Comparison of ENCODE assay signal across 11 mouse cellular contexts in the genomic region with DNA sequence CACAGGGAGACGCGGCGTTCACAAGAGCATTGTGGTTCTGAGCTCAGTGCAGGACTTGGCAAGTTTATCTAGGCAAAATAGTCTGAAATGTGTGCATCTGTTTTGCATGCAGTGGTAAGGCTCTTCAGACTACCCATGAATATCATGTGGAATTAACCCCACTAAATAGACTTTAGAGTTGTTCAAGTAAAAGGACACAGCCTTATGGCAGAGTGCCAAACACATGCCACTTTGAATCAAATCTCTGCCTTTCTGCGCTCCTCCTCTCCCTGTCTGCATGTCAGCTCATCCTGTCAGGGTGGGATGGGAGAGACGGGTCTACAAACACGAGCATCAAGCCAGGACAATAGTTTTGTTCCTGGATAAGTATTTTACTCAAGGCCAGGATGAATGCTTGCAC.
DNase-seq lines count a peak whose midpoint lies in the region; ATAC-seq lines count a peak whose summit lies in the region.
"Had no signal": no experiment of that assay in that cellular context is flagged by ENCODE, and none has a peak within 500 bp of the region (broad histone marks: within the 10 kb centered on the region; RNA-seq: fewer than 3 reads in every experiment).

No protein-coding gene starts in this region.

- H3K9me3 ChIP-seq in hindbrain, embryonic 13.5 days: no peaks in the 10 kb centered on the region
- no peaks in the 10 kb centered on the region for H3K9me3 ChIP-seq in hindbrain, embryonic 11.5 days (ENCODE audit: control insufficient read depth, low read length)
- no peaks in the 10 kb centered on the region for H3K9me3 ChIP-seq in embryonic facial prominence, embryonic 13.5 days
- H3K9me3 ChIP-seq in midbrain, embryonic 15.5 days: no peaks in the 10 kb centered on the region
- H3K9me3 ChIP-seq in kidney, embryonic 14.5 days (ENCODE audit: control insufficient read depth, low read length): no peaks in the 10 kb centered on the region
- H3K9me3 ChIP-seq: heart, embryonic 13.5 days; liver, embryonic 15.5 days had no signal

- no peaks in the 10 kb centered on the region for H3K36me3 ChIP-seq in hindbrain, embryonic 13.5 days
- no peaks in the 10 kb centered on the region for H3K36me3 ChIP-seq in hindbrain, embryonic 11.5 days (ENCODE audit: control insufficient read depth, insufficient read depth, low read length)
- no peaks in the 10 kb centered on the region for H3K36me3 ChIP-seq in embryonic facial prominence, embryonic 13.5 days
- H3K36me3 ChIP-seq in midbrain, embryonic 15.5 days (replicated peaks): no peaks in the 10 kb centered on the region
- no peaks in the 10 kb centered on the region for H3K36me3 ChIP-seq in kidney, embryonic 14.5 days (ENCODE audit: control insufficient read depth, insufficient read depth, low read length)
- H3K36me3 ChIP-seq: heart, embryonic 13.5 days; liver, embryonic 15.5 days had no signal

- no peak overlapping the region for H3K9ac ChIP-seq in hindbrain, embryonic 13.5 days
- no peak overlapping the region for H3K9ac ChIP-seq in hindbrain, embryonic 11.5 days (ENCODE audit: low read depth, low read length)
- H3K9ac ChIP-seq in embryonic facial prominence, embryonic 13.5 days: no peak overlapping the region
- H3K9ac ChIP-seq in midbrain, embryonic 15.5 days: no peak overlapping the region
- no peak overlapping the region for H3K9ac ChIP-seq in kidney, embryonic 14.5 days (ENCODE audit: low read depth, low read length)
- H3K9ac ChIP-seq: heart, embryonic 13.5 days; liver, embryonic 15.5 days had no signal

- H3K4me1 ChIP-seq in hindbrain, embryonic 13.5 days (replicated peaks): peaks cover 93% of the 10 kb centered on the region
- H3K4me1 ChIP-seq in hindbrain, embryonic 11.5 days (replicated peaks; ENCODE audit: control insufficient read depth, insufficient read depth, low read length): peaks cover 6% of the 10 kb centered on the region; the same call in 1 of the 2 replicates
- H3K4me1 ChIP-seq in embryonic facial prominence, embryonic 13.5 days: peaks cover 91% of the 10 kb centered on the region
- peaks cover 81% of the 10 kb centered on the region for H3K4me1 ChIP-seq in midbrain, embryonic 15.5 days
- 0 out of 2 replicates have a peak, but pooled peaks cover 8% of the 10 kb centered on the region for H3K4me1 ChIP-seq in kidney, embryonic 14.5 days (ENCODE audit: control insufficient read depth, insufficient read depth, low read length)

- H3K27ac ChIP-seq in hindbrain, embryonic 13.5 days: peak overlapping the region; percentile 79
- H3K27ac ChIP-seq in hindbrain, embryonic 11.5 days (ENCODE audit: low read depth, low read length): no peak overlapping the region
- peak overlapping the region; percentile 24; the same call in 1 of the 2 replicates for H3K27ac ChIP-seq in embryonic facial prominence, embryonic 13.5 days
- peak overlapping the region; percentile 32; the same call in 1 of the 2 replicates for H3K27ac ChIP-seq in midbrain, embryonic 15.5 days
- no peak overlapping the region for H3K27ac ChIP-seq in kidney, embryonic 14.5 days (ENCODE audit: low read depth, low read length)
- H3K27ac ChIP-seq: heart, embryonic 13.5 days; liver, embryonic 15.5 days; macrophage had no signal

- no peaks in the 10 kb centered on the region for H3K27me3 ChIP-seq in hindbrain, embryonic 13.5 days
- H3K27me3 ChIP-seq in hindbrain, embryonic 11.5 days (ENCODE audit: control insufficient read depth, insufficient read depth, low read length): no peaks in the 10 kb centered on the region
- no peaks in the 10 kb centered on the region for H3K27me3 ChIP-seq in embryonic facial prominence, embryonic 13.5 days
- no peaks in the 10 kb centered on the region for H3K27me3 ChIP-seq in midbrain, embryonic 15.5 days (replicated peaks)
- H3K27me3 ChIP-seq in kidney, embryonic 14.5 days (ENCODE audit: control insufficient read depth, insufficient read depth, low read length): no peaks in the 10 kb centered on the region
- H3K27me3 ChIP-seq: heart, embryonic 13.5 days; liver, embryonic 15.5 days had no signal

- no peak for DNase-seq in hindbrain, embryonic 11.5 days (ENCODE audit: low spot score)
- peak; percentile 12 for DNase-seq in NIH3T3 (ENCODE audit: low read depth)
- DNase-seq in heart, adult 8-10 months (ENCODE audit: low spot score): no peak
- DNase-seq: kidney, postnatal 36 days had no signal

- no peak overlapping the region for H3K4me3 ChIP-seq in hindbrain, embryonic 13.5 days
- no peak overlapping the region for H3K4me3 ChIP-seq in hindbrain, embryonic 11.5 days (ENCODE audit: low read depth, low read length)
- H3K4me3 ChIP-seq in embryonic facial prominence, embryonic 13.5 days: no peak overlapping the region
- H3K4me3 ChIP-seq in midbrain, embryonic 15.5 days: no peak overlapping the region
- H3K4me3 ChIP-seq in kidney, embryonic 14.5 days (ENCODE audit: low read length): no peak overlapping the region
- H3K4me3 ChIP-seq: heart, embryonic 13.5 days; liver, embryonic 15.5 days had no signal

- H3K4me2 ChIP-seq in hindbrain, embryonic 13.5 days: peak overlapping the region; percentile 2; the same call in 1 of the 2 replicates
- no peak overlapping the region for H3K4me2 ChIP-seq in hindbrain, embryonic 11.5 days (replicated peaks; ENCODE audit: low read depth, low read length)
- H3K4me2 ChIP-seq in embryonic facial prominence, embryonic 13.5 days: no peak overlapping the region
- H3K4me2 ChIP-seq in midbrain, embryonic 15.5 days: 0 out of 2 replicates have a peak overlapping the region, but pooled peaks have one; percentile 11
- no peak overlapping the region for H3K4me2 ChIP-seq in kidney, embryonic 14.5 days (replicated peaks; ENCODE audit: low read depth, low read length)
- H3K4me2 ChIP-seq: heart, embryonic 13.5 days; liver, embryonic 15.5 days had no signal

- 40% methylated on average over 6 of the region's 6 CpGs for WGBS in hindbrain, embryonic 13.5 days
- WGBS in hindbrain, embryonic 11.5 days: 77% methylated on average over 6 of the region's 6 CpGs
- 26% methylated on average over 6 of the region's 6 CpGs for WGBS in embryonic facial prominence, embryonic 13.5 days
- WGBS in midbrain, embryonic 15.5 days: 20% methylated on average over 6 of the region's 6 CpGs
- 82% methylated on average over 6 of the region's 6 CpGs for WGBS in kidney, embryonic 14.5 days

- 0 out of 2 replicates have a peak, but pooled peaks have one; percentile 18 for ATAC-seq in hindbrain, embryonic 13.5 days (ENCODE audit: low FRiP score)
- no peak for ATAC-seq in hindbrain, embryonic 11.5 days (ENCODE audit: low FRiP score)
- 0 out of 2 replicates have a peak, but pooled peaks have one; percentile 16 for ATAC-seq in embryonic facial prominence, embryonic 13.5 days (ENCODE audit: insufficient number of reproducible peaks, insufficient read depth, low FRiP score, low TSS enrichment, low read depth)
- ATAC-seq in midbrain, embryonic 15.5 days (replicated peaks): peak; percentile 35
- no peak for ATAC-seq in kidney, embryonic 14.5 days (ENCODE audit: low FRiP score, low TSS enrichment)

Comparison
In these comparisons a context has a peak if more than half of its experiments do, and no peak if none do; other contexts are left out.
1. ATAC-seq: peak in hindbrain, embryonic 13.5 days (single experiment), embryonic facial prominence, embryonic 13.5 days (single experiment) and midbrain, embryonic 15.5 days (single experiment); none in hindbrain, embryonic 11.5 days (single experiment) and kidney, embryonic 14.5 days (single experiment).
2. H3K27ac ChIP-seq: peak in hindbrain, embryonic 13.5 days (single experiment), embryonic facial prominence, embryonic 13.5 days (single experiment) and midbrain, embryonic 15.5 days (single experiment); none in hindbrain, embryonic 11.5 days (single experiment) and kidney, embryonic 14.5 days (single experiment).
3. H3K4me2 ChIP-seq: peak in hindbrain, embryonic 13.5 days (single experiment) and midbrain, embryonic 15.5 days (single experiment); none in hindbrain, embryonic 11.5 days (single experiment), embryonic facial prominence, embryonic 13.5 days (single experiment) and kidney, embryonic 14.5 days (single experiment).